Mouse (Mus musculus) heart, postnatal 0 days (tissue): ENCODE results near the gene Abca7. TPM values are rescaled to one million over a fixed set of nuclear protein-coding genes. Genes with fewer than 3 reads are reported as not detected.
"Not testable (repeated sequence)": the region's sequence is repeated elsewhere in the genome, so short reads cannot be mapped to it uniquely, and the experiment has no call there.

Source experiments
- ATAC-seq: fragments of 200-750 bp; cut with Nextera tagmentation; 2 replicates; pipeline ENCODE4 v1.8.0; 2017; ENCODE audit warnings: low read depth, moderate number of reproducible peaks, moderate library complexity; ENCODE audit not compliant: insufficient read depth
- DNase-seq: peaks from one replicate; pipeline ENCODE4 v3.0.0-alpha.2; 2016; ENCODE audit warnings: low spot score
- H3K27ac ChIP-seq: fragments of 300-500 bp; sonication (generic); 2 replicates; pipeline ENCODE4 v1.5.1; 2014; ENCODE audit warnings: low read depth, mild to moderate bottlenecking
- H3K27me3 ChIP-seq: fragments of 300-500 bp; sonication (generic); 2 replicates; pipeline ENCODE4 v1.6.1; 2014; ENCODE audit warnings: low read length, mixed read lengths; ENCODE audit not compliant: control insufficient read depth, insufficient read depth
- H3K36me3 ChIP-seq: fragments of 300-500 bp; sonication (generic); replicated peaks from 2 replicates; pipeline ENCODE4 v1.6.1; 2014; ENCODE audit warnings: low read length, mixed read lengths; ENCODE audit not compliant: control insufficient read depth, insufficient read depth
- H3K4me1 ChIP-seq: fragments of 300-500 bp; sonication (generic); 2 replicates; pipeline ENCODE4 v1.6.1; 2014; ENCODE audit warnings: antibody characterized with exemption; ENCODE audit not compliant: control insufficient read depth, insufficient read depth
- H3K4me2 ChIP-seq: fragments of 300-500 bp; sonication (generic); 2 replicates; pipeline ENCODE4 v1.6.1; 2014; ENCODE audit warnings: low read depth, mild to moderate bottlenecking, low read length, moderate library complexity
- H3K4me3 ChIP-seq: fragments of 300-500 bp; sonication (generic); 2 replicates; pipeline ENCODE4 v1.5.1; 2014; ENCODE audit warnings: low read depth, low read length
- H3K9ac ChIP-seq: fragments of 300-500 bp; sonication (generic); replicated peaks from 2 replicates; pipeline ENCODE4 v1.6.1; 2014; ENCODE audit warnings: low read depth, low read length, mixed read lengths
- H3K9me3 ChIP-seq: fragments of 300-500 bp; sonication (generic); replicated peaks from 2 replicates; pipeline ENCODE4 v1.6.1; 2016; ENCODE audit warnings: low read length; ENCODE audit not compliant: control insufficient read depth
- CTCF ChIP-seq: IDR thresholded peaks from 2 replicates; pipeline ENCODE4 v1.5.1; 2016; ENCODE audit warnings: antibody characterized with exemption, control low read depth, low read depth
- EP300 ChIP-seq: IDR thresholded peaks from 2 replicates; pipeline ENCODE4 v1.6.1; 2016; ENCODE audit warnings: antibody characterized with exemption, low read depth
- WGBS: fragments of 180-500 bp; shearing (Covaris S2); extraction: QIAGEN DNeasy Blood & Tissue Kit; methylation state at CpG from one replicate; pipeline ENCODE4 v1.1.7; 2014; 5-methylcytosine and 5-hydroxymethylcytosine counted together
- polyA plus RNA-seq: library from polyadenylated mRNA; unstranded; fragments of >200 nt; fragmentation: Nextera tagmentation; extraction: Ambion mirVana; gene quantifications from 2 replicates; pipeline ENCODE4 v1.2.1, GENCODE M21; 2015
- total RNA-seq: library from RNA; depleted of rRNA; stranded (reverse); fragments of >200 nt; gene quantifications from 2 replicates; pipeline ENCODE4 v1.2.3, GENCODE M21; 2014; ENCODE audit warnings: low replicate concordance

Gene Abca7
- total and polyA plus RNA-seq, 2 experiments from 2014 or later = 1.9 to 11.4 TPM

DNA sequence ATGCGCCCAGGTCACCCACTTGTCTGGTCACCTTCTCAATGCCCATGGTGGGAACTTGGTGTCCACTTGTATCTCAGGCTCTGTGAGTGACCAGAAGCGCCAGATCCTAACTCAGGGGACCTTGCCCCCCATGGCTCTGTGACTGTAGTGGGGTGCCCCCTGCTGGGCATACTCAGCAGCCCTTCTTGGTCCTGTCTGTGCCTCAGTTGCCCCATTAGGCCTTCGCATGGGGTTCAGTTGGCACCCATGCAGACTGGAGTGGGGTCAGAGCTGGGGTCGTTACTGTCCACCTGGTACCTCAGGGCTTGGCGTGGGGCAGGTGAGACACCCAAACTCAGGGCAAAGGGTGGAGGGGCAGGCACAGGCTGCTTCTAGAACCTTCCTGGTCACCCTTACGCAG lies 42.3 kb upstream of the Abca7 start:
- ATAC-seq (no peak), DNase-seq (no peak)
- no peak overlapping the region for H3K4me3 ChIP-seq
- no peak overlapping the region for H3K9ac ChIP-seq
- H3K27ac ChIP-seq = no peak overlapping the region
- peaks cover 23% of the 10 kb centered on the region for H3K36me3 ChIP-seq
- TF ChIP-seq CTCF (peak; percentile 60), EP300 (no peak)
- WGBS = 82% methylated on average over 6 of the region's 6 CpGs
- no peaks in the 10 kb centered on the region for H3K27me3 ChIP-seq
- no peaks in the 10 kb centered on the region for H3K9me3 ChIP-seq
- H3K4me1 ChIP-seq = no peaks in the 10 kb centered on the region
- no peak overlapping the region for H3K4me2 ChIP-seq

DNA sequence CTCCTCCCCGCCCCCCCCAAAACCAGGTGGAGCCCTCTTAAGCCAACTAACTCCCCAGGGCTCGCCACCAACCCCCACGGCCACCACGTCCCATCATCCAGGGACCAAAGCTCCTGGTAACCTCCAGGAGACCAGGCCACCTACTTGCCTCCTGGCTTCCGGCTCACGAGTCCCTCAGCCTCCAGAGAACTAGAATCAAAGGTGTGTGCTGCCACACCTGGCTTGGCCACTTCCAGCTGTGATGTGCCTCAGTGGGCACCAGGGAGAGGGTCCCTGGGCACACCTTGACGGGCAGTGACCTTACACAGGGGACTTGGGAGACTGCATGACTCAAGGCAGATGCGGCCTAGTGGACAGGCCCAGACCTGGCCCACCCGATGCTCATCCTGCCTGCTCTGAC lies 40.6 kb upstream of the Abca7 start:
- TF ChIP-seq CTCF (no peak), EP300 (no peak)
- peaks cover 9% of the 10 kb centered on the region; the same call in 1 of the 2 replicates for H3K36me3 ChIP-seq
- H3K4me2 ChIP-seq = no peak overlapping the region
- 0 out of 2 replicates have a peak, but pooled peaks cover 4% of the 10 kb centered on the region for H3K4me1 ChIP-seq
- H3K27me3 ChIP-seq = no peaks in the 10 kb centered on the region
- WGBS = 69% methylated on average over 9 of the region's 9 CpGs
- no peak overlapping the region for H3K4me3 ChIP-seq
- no peak overlapping the region for H3K9ac ChIP-seq
- ATAC-seq (no peak), DNase-seq (no peak)
- no peaks in the 10 kb centered on the region for H3K9me3 ChIP-seq
- H3K27ac ChIP-seq = no peak overlapping the region

DNA sequence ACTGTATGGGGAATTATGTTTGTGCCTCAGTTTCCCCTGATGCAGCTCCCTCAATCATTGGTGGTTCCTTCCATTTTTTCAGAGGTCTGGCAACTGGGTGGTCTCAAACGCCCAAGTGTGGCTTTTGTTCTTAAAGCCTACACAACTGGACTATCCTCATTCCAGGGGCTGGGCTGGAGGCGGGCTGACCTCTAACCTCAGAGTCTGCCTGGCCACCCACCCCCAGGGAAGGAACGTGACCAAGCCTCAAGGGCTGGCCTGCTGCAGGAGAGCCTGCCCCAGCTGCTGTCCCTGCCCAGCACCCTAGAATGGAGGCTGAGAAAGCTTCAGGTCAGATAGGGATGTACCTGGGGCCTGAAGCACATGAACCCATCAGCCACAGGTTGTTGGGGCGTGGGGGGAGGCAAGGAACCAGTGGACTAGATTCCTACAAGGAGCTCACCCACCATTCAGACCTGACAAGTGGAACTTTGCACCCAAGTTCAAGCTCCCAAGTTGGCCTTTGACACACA lies 39.6 kb upstream of the Abca7 start:
- no peak overlapping the region for H3K4me3 ChIP-seq

GRCm38 (mm10) chr10:79958140-79958816 lies 38.0 kb upstream of the Abca7 start:
- H3K4me3 ChIP-seq = no peak overlapping the region

More for the DNA sequence above, 39.6 kb upstream of the Abca7 start:
- Histone ChIP-seq H3K4me2 (no peak overlapping the region), H3K27ac (no peak overlapping the region), H3K9me3 (no peaks in the 10 kb centered on the region), H3K4me1 (0 out of 2 replicates have a peak, but pooled peaks cover 7% of the 10 kb centered on the region), H3K27me3 (no peaks in the 10 kb centered on the region), H3K36me3 (no peaks in the 10 kb centered on the region), H3K9ac (no peak overlapping the region)
- 40% methylated on average over 4 of the region's 4 CpGs for WGBS
- TF ChIP-seq CTCF (no peak), EP300 (no peak)
- no peak for DNase-seq
- ATAC-seq = no peak

DNA sequence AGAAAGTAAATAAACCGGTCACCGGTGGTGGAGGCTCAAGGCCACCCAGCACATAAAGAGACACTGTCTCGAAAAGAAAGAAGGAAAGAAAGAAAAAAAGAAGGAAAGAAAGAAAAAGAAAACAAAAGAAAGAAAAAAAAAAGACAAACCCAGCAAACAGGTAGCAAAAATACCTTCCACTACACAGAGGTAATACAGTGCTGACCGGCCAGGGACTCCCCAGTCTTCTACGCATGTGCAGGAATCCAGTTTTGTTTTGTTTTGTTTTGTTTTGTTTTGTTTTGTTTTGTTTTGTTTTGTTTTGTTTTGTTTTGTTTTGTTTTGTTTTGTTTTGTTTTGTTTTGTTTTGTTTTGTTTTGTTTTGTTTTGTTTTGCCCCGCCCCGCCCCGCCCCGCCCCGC lies 36.9 kb upstream of the Abca7 start:
- H3K36me3 ChIP-seq = peaks cover 25% of the 10 kb centered on the region
- H3K27ac ChIP-seq = 0 out of 2 replicates have a peak overlapping the region, but pooled peaks have one; percentile 53
- 32% methylated on average over 10 of the region's 10 CpGs for WGBS
- not testable (repeated sequence) for H3K9me3 ChIP-seq, H3K4me1 ChIP-seq, DNase-seq, H3K27me3 ChIP-seq, ATAC-seq, H3K9ac ChIP-seq
- H3K4me2 ChIP-seq = peak overlapping the region; percentile 70
- H3K4me3 ChIP-seq = peak overlapping the region; percentile 98; the same call in 1 of the 2 replicates

More at GRCm38 (mm10) chr10:79958140-79958816, 38.0 kb upstream of the Abca7 start:
- TF ChIP-seq EP300 (no peak), CTCF (peak; percentile 94)
- Histone ChIP-seq H3K27me3 (no peaks in the 10 kb centered on the region), H3K9ac (no peak overlapping the region), H3K9me3 (no peaks in the 10 kb centered on the region), H3K36me3 (peaks cover 13% of the 10 kb centered on the region), H3K4me1 (0 out of 2 replicates have a peak, but pooled peaks cover 7% of the 10 kb centered on the region), H3K4me2 (peak overlapping the region; percentile 17; the same call in 1 of the 2 replicates), H3K27ac (no peak overlapping the region)
- WGBS = 15% methylated on average over 21 of the region's 21 CpGs
- ATAC-seq (no peak), DNase-seq (peak; percentile 68)
